Mouse (Mus musculus) spleen, adult 2 months (tissue): ENCODE results near the gene Cyb561.

Experiments
- CTCF ChIP-seq: fragments of 200-500 bp; IDR thresholded peaks from 2 replicates; pipeline ENCODE4 v1.5.1; 2011; ENCODE audit warnings: mild to moderate bottlenecking, inconsistent platforms; ENCODE audit not compliant: insufficient read depth, insufficient read length, insufficient replicate concordance; ENCODE audit errors: extremely low read depth
- POLR2A ChIP-seq: fragments of 200-500 bp; IDR thresholded peaks from 2 replicates; pipeline ENCODE4 v1.6.1; 2011; ENCODE audit warnings: low read depth, low read length, inconsistent platforms

GRCm38 (mm10) chr11:105927065-105928030 lies 25.8 kb downstream of the Cyb561 start:
- TF ChIP-seq POLR2A, result no peak
- peak; percentile 52; the same call in 1 of the 2 replicates for TF ChIP-seq CTCF
